Mouse (Mus musculus): ENCODE results near the gene Usp25. TPM values are rescaled to one million over a fixed set of nuclear protein-coding genes. Genes with fewer than 3 reads are reported as not detected.

Gene Usp25
- total and polyA plus RNA-seq, 2 experiments: 7.1 to 24.8 TPM

- Histone ChIP-seq H3K4me1 (ENCODE audit: control insufficient read depth, insufficient read depth, low read length) (peaks cover 20% of the 10 kb centered on the region), H3K79me2 (ENCODE audit: control insufficient read depth, insufficient read depth, low read length) (peaks cover 31% of the 10 kb centered on the region; the same call in 1 of the 2 replicates), H3K27me3 (ENCODE audit: control insufficient read depth, insufficient read depth, low read length) (no peaks in the 10 kb centered on the region), H3K36me3 (ENCODE audit: control insufficient read depth, insufficient read depth, low read length) (no peaks in the 10 kb centered on the region; the same call in 1 of the 2 replicates), H3K9ac (ENCODE audit: low read depth, low read length) (no peak overlapping the region), H3K27ac (replicated peaks; ENCODE audit: insufficient read depth, low read depth, low read length) (no peak overlapping the region), H3K4me3 (ENCODE audit: insufficient read depth, low read depth, low read length) (no peak overlapping the region)
- 57% methylated on average over 14 of the region's 14 CpGs for WGBS
- no peak for DNase-seq (ENCODE audit: extremely low read depth, low read depth, low spot score)
- TF ChIP-seq CTCF (IDR thresholded peaks at IDR 0.05; ENCODE audit: low read depth, low read length) (no peak), POLR2A (IDR thresholded peaks at IDR 0.05; ENCODE audit: extremely low read depth, insufficient read depth, low read length) (no peak)
Measured at GRCm38 (mm10) chr16:77027976-77028686, 14.6 kb downstream of the Usp25 start.

- Histone ChIP-seq H3K79me2 (ENCODE audit: control insufficient read depth, insufficient read depth, low read length) (peaks cover 35% of the 10 kb centered on the region; the same call in 1 of the 2 replicates), H3K36me3 (ENCODE audit: control insufficient read depth, insufficient read depth, low read length) (no peaks in the 10 kb centered on the region; the same call in 1 of the 2 replicates), H3K27me3 (ENCODE audit: control insufficient read depth, insufficient read depth, low read length) (no peaks in the 10 kb centered on the region), H3K9ac (ENCODE audit: low read depth, low read length) (no peak overlapping the region), H3K4me1 (ENCODE audit: control insufficient read depth, insufficient read depth, low read length) (peaks cover 20% of the 10 kb centered on the region), H3K4me3 (ENCODE audit: insufficient read depth, low read depth, low read length) (no peak overlapping the region), H3K27ac (replicated peaks; ENCODE audit: insufficient read depth, low read depth, low read length) (peak overlapping the region; percentile 2; the same call in 1 of the 2 replicates)
- TF ChIP-seq POLR2A (IDR thresholded peaks at IDR 0.05; ENCODE audit: extremely low read depth, insufficient read depth, low read length) (no peak), CTCF (IDR thresholded peaks at IDR 0.05; ENCODE audit: low read depth, low read length) (no peak)
- WGBS: 17% methylated on average over 10 of the region's 10 CpGs
- peak; percentile 43 for DNase-seq (ENCODE audit: extremely low read depth, low read depth, low spot score)
Measured at GRCm38 (mm10) chr16:77028687-77029417, 15.3 kb downstream of the Usp25 start.

GRCm38 (mm10) chr16:77030435-77030834 lies 16.9 kb downstream of the Usp25 start:
- Histone ChIP-seq H3K79me2 (ENCODE audit: control insufficient read depth, insufficient read depth, low read length) (peaks cover 30% of the 10 kb centered on the region; the same call in 1 of the 2 replicates), H3K9ac (ENCODE audit: low read depth, low read length) (no peak overlapping the region), H3K36me3 (ENCODE audit: control insufficient read depth, insufficient read depth, low read length) (peaks cover 4% of the 10 kb centered on the region; the same call in 1 of the 2 replicates), H3K27ac (replicated peaks; ENCODE audit: insufficient read depth, low read depth, low read length) (no peak overlapping the region), H3K27me3 (ENCODE audit: control insufficient read depth, insufficient read depth, low read length) (no peaks in the 10 kb centered on the region), H3K4me3 (ENCODE audit: insufficient read depth, low read depth, low read length) (no peak overlapping the region), H3K4me1 (ENCODE audit: control insufficient read depth, insufficient read depth, low read length) (peaks cover 20% of the 10 kb centered on the region)
- DNase-seq (ENCODE audit: extremely low read depth, low read depth, low spot score): peak; percentile 24
- TF ChIP-seq POLR2A (IDR thresholded peaks at IDR 0.05; ENCODE audit: extremely low read depth, insufficient read depth, low read length) (no peak), CTCF (IDR thresholded peaks at IDR 0.05; ENCODE audit: low read depth, low read length) (no peak)
- WGBS: 49% methylated on average over 2 of the region's 2 CpGs

GRCm38 (mm10) chr16:77034329-77034728 lies 20.8 kb downstream of the Usp25 start:
- Histone ChIP-seq H3K27me3 (ENCODE audit: control insufficient read depth, insufficient read depth, low read length) (no peaks in the 10 kb centered on the region), H3K36me3 (ENCODE audit: control insufficient read depth, insufficient read depth, low read length) (peaks cover 22% of the 10 kb centered on the region), H3K4me3 (ENCODE audit: insufficient read depth, low read depth, low read length) (no peak overlapping the region), H3K9ac (ENCODE audit: low read depth, low read length) (no peak overlapping the region), H3K4me1 (ENCODE audit: control insufficient read depth, insufficient read depth, low read length) (peaks cover 12% of the 10 kb centered on the region), H3K27ac (replicated peaks; ENCODE audit: insufficient read depth, low read depth, low read length) (no peak overlapping the region), H3K79me2 (ENCODE audit: control insufficient read depth, insufficient read depth, low read length) (peaks cover 20% of the 10 kb centered on the region; the same call in 1 of the 2 replicates)
- 92% methylated on average over 5 of the region's 5 CpGs for WGBS
- TF ChIP-seq POLR2A (IDR thresholded peaks at IDR 0.05; ENCODE audit: extremely low read depth, insufficient read depth, low read length) (no peak), CTCF (IDR thresholded peaks at IDR 0.05; ENCODE audit: low read depth, low read length) (no peak)
- DNase-seq (ENCODE audit: extremely low read depth, low read depth, low spot score): no peak

GRCm38 (mm10) chr16:77034751-77035150 lies 21.2 kb downstream of the Usp25 start:
- Histone ChIP-seq H3K27me3 (ENCODE audit: control insufficient read depth, insufficient read depth, low read length) (no peaks in the 10 kb centered on the region), H3K36me3 (ENCODE audit: control insufficient read depth, insufficient read depth, low read length) (peaks cover 22% of the 10 kb centered on the region), H3K27ac (replicated peaks; ENCODE audit: insufficient read depth, low read depth, low read length) (no peak overlapping the region), H3K79me2 (ENCODE audit: control insufficient read depth, insufficient read depth, low read length) (peaks cover 20% of the 10 kb centered on the region; the same call in 1 of the 2 replicates), H3K4me1 (ENCODE audit: control insufficient read depth, insufficient read depth, low read length) (peaks cover 9% of the 10 kb centered on the region), H3K9ac (ENCODE audit: low read depth, low read length) (no peak overlapping the region), H3K4me3 (ENCODE audit: insufficient read depth, low read depth, low read length) (no peak overlapping the region)
- 82% methylated on average over 8 of the region's 8 CpGs for WGBS
- no peak for DNase-seq (ENCODE audit: extremely low read depth, low read depth, low spot score)
- TF ChIP-seq POLR2A (IDR thresholded peaks at IDR 0.05; ENCODE audit: extremely low read depth, insufficient read depth, low read length): no peak
- TF ChIP-seq CTCF (IDR thresholded peaks at IDR 0.05; ENCODE audit: low read depth, low read length): no peak
